Mouse (Mus musculus) heart, postnatal 0 days (tissue): Measurements from ENCODE around the gene Gjd3. TPM values are rescaled to one million over a fixed set of nuclear protein-coding genes. Genes with fewer than 3 reads are reported as not detected.
"Not testable (repeated sequence)": the region's sequence is repeated elsewhere in the genome, so short reads cannot be mapped to it uniquely, and the experiment has no call there.

Source experiments
- ATAC-seq: fragments of 200-750 bp; cut with Nextera tagmentation; 2 replicates; pipeline ENCODE4 v1.8.0; 2017; ENCODE audit warnings: low read depth, moderate number of reproducible peaks, moderate library complexity; ENCODE audit not compliant: insufficient read depth
- DNase-seq: peaks from one replicate; pipeline ENCODE4 v3.0.0-alpha.2; 2016; ENCODE audit warnings: low spot score
- H3K27ac ChIP-seq: fragments of 300-500 bp; sonication (generic); 2 replicates; pipeline ENCODE4 v1.5.1; 2014; ENCODE audit warnings: low read depth, mild to moderate bottlenecking
- H3K27me3 ChIP-seq: fragments of 300-500 bp; sonication (generic); 2 replicates; pipeline ENCODE4 v1.6.1; 2014; ENCODE audit warnings: low read length, mixed read lengths; ENCODE audit not compliant: control insufficient read depth, insufficient read depth
- H3K36me3 ChIP-seq: fragments of 300-500 bp; sonication (generic); replicated peaks from 2 replicates; pipeline ENCODE4 v1.6.1; 2014; ENCODE audit warnings: low read length, mixed read lengths; ENCODE audit not compliant: control insufficient read depth, insufficient read depth
- H3K4me1 ChIP-seq: fragments of 300-500 bp; sonication (generic); 2 replicates; pipeline ENCODE4 v1.6.1; 2014; ENCODE audit warnings: antibody characterized with exemption; ENCODE audit not compliant: control insufficient read depth, insufficient read depth
- H3K4me2 ChIP-seq: fragments of 300-500 bp; sonication (generic); 2 replicates; pipeline ENCODE4 v1.6.1; 2014; ENCODE audit warnings: low read depth, mild to moderate bottlenecking, low read length, moderate library complexity
- H3K4me3 ChIP-seq: fragments of 300-500 bp; sonication (generic); 2 replicates; pipeline ENCODE4 v1.5.1; 2014; ENCODE audit warnings: low read depth, low read length
- H3K9ac ChIP-seq: fragments of 300-500 bp; sonication (generic); replicated peaks from 2 replicates; pipeline ENCODE4 v1.6.1; 2014; ENCODE audit warnings: low read depth, low read length, mixed read lengths
- H3K9me3 ChIP-seq: fragments of 300-500 bp; sonication (generic); replicated peaks from 2 replicates; pipeline ENCODE4 v1.6.1; 2016; ENCODE audit warnings: low read length; ENCODE audit not compliant: control insufficient read depth
- CTCF ChIP-seq: IDR thresholded peaks from 2 replicates; pipeline ENCODE4 v1.5.1; 2016; ENCODE audit warnings: antibody characterized with exemption, control low read depth, low read depth
- EP300 ChIP-seq: IDR thresholded peaks from 2 replicates; pipeline ENCODE4 v1.6.1; 2016; ENCODE audit warnings: antibody characterized with exemption, low read depth
- WGBS: fragments of 180-500 bp; shearing (Covaris S2); extraction: QIAGEN DNeasy Blood & Tissue Kit; methylation state at CpG from one replicate; pipeline ENCODE4 v1.1.7; 2014; 5-methylcytosine and 5-hydroxymethylcytosine counted together
- polyA plus RNA-seq: library from polyadenylated mRNA; unstranded; fragments of >200 nt; fragmentation: Nextera tagmentation; extraction: Ambion mirVana; gene quantifications from 2 replicates; pipeline ENCODE4 v1.2.1, GENCODE M21; 2015
- total RNA-seq: library from RNA; depleted of rRNA; stranded (reverse); fragments of >200 nt; gene quantifications from 2 replicates; pipeline ENCODE4 v1.2.3, GENCODE M21; 2014; ENCODE audit warnings: low replicate concordance; rRNA removed

Gene Gjd3
- total and polyA plus RNA-seq, 2 experiments from 2014 or later: 4.2 to 6.3 TPM

DNA sequence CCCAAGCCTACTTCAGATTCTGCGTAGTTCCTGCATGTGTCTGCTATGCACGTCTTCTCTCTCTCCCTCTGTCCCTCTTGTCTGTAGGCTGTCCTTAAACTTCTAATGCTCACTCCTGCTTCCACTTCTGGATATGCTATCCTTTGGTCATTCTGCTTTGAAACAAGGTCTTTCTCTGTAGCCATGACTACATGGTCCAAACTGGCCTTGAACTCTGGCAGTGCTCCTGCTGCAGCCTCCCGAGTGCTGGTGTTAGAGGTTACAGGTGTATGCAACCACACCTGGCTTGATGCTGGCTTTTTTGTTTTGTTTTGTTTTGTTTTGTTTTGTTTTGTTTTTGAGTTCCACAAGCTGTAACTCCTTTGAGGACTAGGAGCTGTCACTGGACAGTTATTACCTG lies 48.4 kb downstream of the Gjd3 start:
- 85% methylated on average over 3 of the region's 3 CpGs for WGBS
- Histone ChIP-seq H3K36me3 (no peaks in the 10 kb centered on the region), H3K4me1 (peaks cover 76% of the 10 kb centered on the region), H3K4me3 (no peak overlapping the region), H3K27ac (no peak overlapping the region; the same call in 1 of the 2 replicates), H3K9ac (no peak overlapping the region), H3K4me2 (no peak overlapping the region), H3K27me3 (no peaks in the 10 kb centered on the region), H3K9me3 (no peaks in the 10 kb centered on the region)
- DNase-seq (no peak), ATAC-seq (no peak)
- TF ChIP-seq EP300 (no peak), CTCF (no peak)

DNA sequence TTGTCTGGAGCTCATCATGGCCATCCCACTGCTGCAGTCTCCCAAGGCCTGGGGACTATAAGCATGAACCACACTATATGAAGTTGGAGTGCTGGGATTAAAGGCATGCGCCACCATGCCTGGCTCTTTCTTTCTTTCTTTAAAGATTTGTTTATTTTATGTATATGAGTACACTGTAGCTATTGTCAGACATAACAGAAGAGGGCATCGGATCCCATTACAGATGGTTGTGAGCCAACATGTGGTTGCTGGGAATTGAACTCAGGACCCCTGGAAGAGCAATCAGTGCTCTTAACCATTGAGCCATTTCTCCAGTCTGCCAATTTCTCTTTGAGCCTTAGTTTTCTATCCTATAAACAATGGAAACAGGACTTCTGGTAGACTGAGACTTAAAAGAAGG lies 49.0 kb downstream of the Gjd3 start:
- DNase-seq, H3K9me3 ChIP-seq, ATAC-seq, H3K36me3 ChIP-seq, H3K27me3 ChIP-seq, H3K4me2 ChIP-seq, H3K9ac ChIP-seq, H3K4me3 ChIP-seq: not testable (repeated sequence)
- 91% methylated on average over 2 of the region's 2 CpGs for WGBS
- H3K4me1 ChIP-seq: peaks cover 76% of the 10 kb centered on the region
- H3K27ac ChIP-seq: peak overlapping the region; percentile 95

DNA sequence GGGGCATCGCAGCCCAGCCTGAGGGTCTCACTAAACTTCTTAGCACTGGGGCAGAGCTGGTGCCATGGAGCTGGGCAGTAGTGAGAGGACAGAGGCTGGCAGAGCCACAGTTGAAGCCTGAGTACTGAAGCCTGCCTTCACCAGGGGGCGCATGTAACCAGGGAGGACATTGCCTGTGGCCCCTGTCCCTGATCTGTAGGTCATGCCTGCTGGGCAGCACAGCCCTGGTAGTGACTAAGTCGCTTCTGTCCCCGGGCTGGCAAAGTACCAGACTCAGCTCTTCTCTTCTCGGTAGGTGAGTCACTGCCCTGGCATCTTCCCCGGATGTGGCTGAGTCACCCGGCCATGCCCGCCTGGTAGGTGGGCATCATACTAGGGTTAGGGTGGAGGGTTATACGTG lies 49.7 kb downstream of the Gjd3 start:
- Histone ChIP-seq H3K4me1 (peaks cover 76% of the 10 kb centered on the region), H3K9me3 (no peaks in the 10 kb centered on the region), H3K27me3 (no peaks in the 10 kb centered on the region), H3K4me3 (no peak overlapping the region), H3K27ac (peak overlapping the region; percentile 95), H3K36me3 (no peaks in the 10 kb centered on the region), H3K9ac (no peak overlapping the region), H3K4me2 (peak overlapping the region; percentile 28)
- no peak for TF ChIP-seq EP300
- TF ChIP-seq CTCF: peak; percentile 64
- 22% methylated on average over 9 of the region's 9 CpGs for WGBS
- DNase-seq: peak; percentile 66
- peak; percentile 3; the same call in 1 of the 2 replicates for ATAC-seq

DNA sequence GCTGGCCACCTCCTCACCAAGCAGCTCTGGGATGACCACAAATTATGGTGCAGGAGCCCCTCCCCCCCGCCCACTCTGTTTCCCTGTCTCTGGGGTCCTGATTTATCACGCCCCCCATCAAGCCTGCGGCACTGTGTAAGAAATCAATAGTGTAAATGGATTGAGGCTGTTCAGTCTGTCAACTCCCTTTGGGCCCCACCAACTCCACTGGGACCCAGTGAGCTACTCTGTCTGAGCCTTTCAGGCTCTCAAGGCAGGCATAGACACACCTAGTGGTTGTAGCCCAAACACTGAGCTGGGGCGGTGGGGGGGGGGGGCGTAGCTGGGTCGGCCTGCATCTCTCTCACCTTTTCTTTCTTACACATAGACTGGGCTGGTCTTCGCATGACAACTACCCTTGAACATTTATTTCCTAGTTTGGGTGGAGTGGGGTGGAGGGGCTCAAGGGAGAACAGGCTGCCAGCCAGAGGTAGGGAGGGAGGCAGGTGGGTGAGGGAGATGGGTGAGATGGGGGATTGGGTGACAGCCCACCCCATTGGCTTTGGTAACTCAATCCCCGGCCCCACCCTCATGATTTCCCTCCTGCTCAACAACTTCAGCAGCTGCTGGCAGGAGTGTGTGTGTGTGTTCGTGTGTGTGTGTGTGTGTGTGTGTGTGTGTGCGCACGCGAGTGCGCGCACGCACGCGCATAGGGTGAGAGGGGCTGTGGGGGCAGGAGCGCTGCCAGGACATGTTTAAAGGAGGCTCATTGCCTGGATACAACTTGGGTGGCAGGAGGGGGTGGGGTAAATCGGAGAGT lies 50.3 kb downstream of the Gjd3 start:
- TF ChIP-seq CTCF (no peak), EP300 (no peak)
- Histone ChIP-seq H3K4me3 (no peak overlapping the region), H3K4me2 (peak overlapping the region; percentile 32), H3K9ac (0 out of 2 replicates have a peak overlapping the region, but pooled peaks have one; percentile 26), H3K27ac (peak overlapping the region; percentile 95), H3K9me3 (no peaks in the 10 kb centered on the region), H3K36me3 (no peaks in the 10 kb centered on the region), H3K27me3 (no peaks in the 10 kb centered on the region), H3K4me1 (peaks cover 83% of the 10 kb centered on the region)
- ATAC-seq: no peak
- 32% methylated on average over 19 of the region's 19 CpGs for WGBS
- no peak for DNase-seq

Other genes starting within 250 kb of the Gjd3 start
- 188 and 234 TPM in 2 replicates for gene Thra, start 242.4 kb downstream of the Gjd3 start, total RNA-seq
- 40.8 and 44.0 TPM in 2 replicates for gene Thra, start 242.4 kb downstream of the Gjd3 start, polyA plus RNA-seq
- 21.0 and 24.3 TPM in 2 replicates for gene Nr1d1, start 207.7 kb downstream of the Gjd3 start, total RNA-seq
- 10.2 and 10.7 TPM in 2 replicates for gene Nr1d1, start 207.7 kb downstream of the Gjd3 start, polyA plus RNA-seq
- gene Msl1, start 187.5 kb downstream of the Gjd3 start, total RNA-seq: 47.4 and 54.6 TPM in 2 replicates
- 11.3 and 12.6 TPM in 2 replicates for gene Msl1, start 187.5 kb downstream of the Gjd3 start, polyA plus RNA-seq
- gene Casc3, start 178.1 kb downstream of the Gjd3 start, total RNA-seq: 6.8 and 9.7 TPM in 2 replicates
- 11.6 and 11.9 TPM in 2 replicates for gene Casc3, start 178.1 kb downstream of the Gjd3 start, polyA plus RNA-seq
- 0.77 and 0.80 TPM in 2 replicates for gene Rapgefl1, start 146.2 kb downstream of the Gjd3 start, total RNA-seq
- 0.41 and 0.55 TPM in 2 replicates for gene Rapgefl1, start 146.2 kb downstream of the Gjd3 start, polyA plus RNA-seq
- 3.4 and 6.2 TPM in 2 replicates for gene Wipf2, start 119.4 kb downstream of the Gjd3 start, total RNA-seq
- gene Wipf2, start 119.4 kb downstream of the Gjd3 start, polyA plus RNA-seq: 1.5 and 1.8 TPM in 2 replicates
- 1.4 and 2.2 TPM in 2 replicates for gene Cdc6, start 75.2 kb downstream of the Gjd3 start, total RNA-seq
- 4.2 and 4.5 TPM in 2 replicates for gene Cdc6, start 75.2 kb downstream of the Gjd3 start, polyA plus RNA-seq
- 24.0 and 36.2 TPM in 2 replicates for gene Rara, start 55.2 kb downstream of the Gjd3 start, total RNA-seq
- gene Rara, start 55.2 kb downstream of the Gjd3 start, polyA plus RNA-seq: 14.7 and 15.8 TPM in 2 replicates
- 52.9 and 91.1 TPM in 2 replicates for gene Top2a, start 41.2 kb upstream of the Gjd3 start, total RNA-seq
- 38.2 and 38.9 TPM in 2 replicates for gene Top2a, start 41.2 kb upstream of the Gjd3 start, polyA plus RNA-seq
- gene Igfbp4, start 58.2 kb upstream of the Gjd3 start, total RNA-seq: 221 and 277 TPM in 2 replicates
- 186 and 201 TPM in 2 replicates for gene Igfbp4, start 58.2 kb upstream of the Gjd3 start, polyA plus RNA-seq
- gene Tns4, start 106.3 kb upstream of the Gjd3 start, total RNA-seq: 0.69 TPM in 1 of 2 replicates, not detected in the other
- gene Tns4, start 106.3 kb upstream of the Gjd3 start, polyA plus RNA-seq: 0.05 and 0.12 TPM in 2 replicates
- 0.73 TPM in 1 of 2 replicates, not detected in the other for gene Ccr7, start 172.1 kb upstream of the Gjd3 start, total RNA-seq
- 0.11 TPM in 2 replicates for gene Ccr7, start 172.1 kb upstream of the Gjd3 start, polyA plus RNA-seq
- gene Smarce1, start 248.0 kb upstream of the Gjd3 start, total RNA-seq: 53.6 and 96.9 TPM in 2 replicates
- gene Smarce1, start 248.0 kb upstream of the Gjd3 start, polyA plus RNA-seq: 115 and 126 TPM in 2 replicates